ENCODE assay signal across 9 mouse cellular contexts in genomic region chr17:35047688-35048087, GRCm38 (mm10). TPM values are rescaled to one million over a fixed set of nuclear protein-coding genes. Genes with fewer than 3 reads are reported as not detected.
DNase-seq lines count a peak whose midpoint lies in the region; ATAC-seq lines count a peak whose summit lies in the region.
"Had no signal": no experiment of that assay in that cellular context is flagged by ENCODE, and none has a peak within 500 bp of the region (broad histone marks: within the 10 kb centered on the region; RNA-seq: fewer than 3 reads in every experiment).

No protein-coding gene starts in this region.

- H3K9ac ChIP-seq in heart, embryonic 14.5 days (ENCODE audit: low read length), result peak overlapping the region; percentile 44

- H3K27me3 ChIP-seq in heart, embryonic 14.5 days (ENCODE audit: control insufficient read depth, insufficient read depth, low read length), result no peaks in the 10 kb centered on the region

- no peaks in the 10 kb centered on the region for H3K9me3 ChIP-seq in heart, embryonic 14.5 days (ENCODE audit: control insufficient read depth, low read length)

- intact Hi-C loops in heart, postnatal 10 days (cut with DNase I), result no loop called here

- DNase-seq in heart, postnatal 10 days, result no peak
- peak; percentile 82 for DNase-seq in kidney, adult 11 months
- DNase-seq in lung, postnatal 25 days (ENCODE audit: low spot score), result peak; percentile 55
- DNase-seq in layer of hippocampus, adult 11-12 months (ENCODE audit: low spot score), result no peak
- DNase-seq in thymus, postnatal 10 days (ENCODE audit: low spot score in 2 of 2), result no peak
- no peak for DNase-seq in testis, postnatal 10 days (ENCODE audit: low spot score)

- H3K36me3 ChIP-seq in heart, embryonic 14.5 days (ENCODE audit: control insufficient read depth, insufficient read depth, low read length), result peaks cover 6% of the 10 kb centered on the region

- peak overlapping the region; percentile 75 for H3K4me2 ChIP-seq in heart, embryonic 14.5 days (ENCODE audit: low read length)

- WGBS in heart, embryonic 14.5 days, result 44% methylated on average over 1 of the region's 1 CpGs

- H3K27ac ChIP-seq in heart, embryonic 14.5 days (replicated peaks in 1 of 2; ENCODE audit: control insufficient read depth in 1 of 2, insufficient read depth in 1 of 2, low read depth in 2 of 2, low read length in 2 of 2), result peak overlapping the region; percentile 87 to 99
- H3K27ac ChIP-seq in brown adipose tissue, adult 24 weeks (replicated peaks; ENCODE audit: low read depth, low read length), result peak overlapping the region; percentile 86

- no peak for ATAC-seq in heart, embryonic 14.5 days (ENCODE audit: insufficient number of reproducible peaks, insufficient read depth, low FRiP score, low read depth)

- H3K4me1 ChIP-seq in heart, embryonic 14.5 days (ENCODE audit: control insufficient read depth in 2 of 2, insufficient read depth in 2 of 2, low read length in 2 of 2), result peaks cover 31 to 58% of the 10 kb centered on the region in 2 experiments
- H3K4me1 ChIP-seq in brown adipose tissue, adult 24 weeks (ENCODE audit: control insufficient read depth, insufficient read depth, insufficient read length, low read length), result peaks cover 12% of the 10 kb centered on the region; the same call in 1 of the 2 replicates

- H3K4me3 ChIP-seq in heart, embryonic 14.5 days (ENCODE audit: control insufficient read depth in 1 of 2, insufficient read depth in 1 of 2, low read depth in 1 of 2, low read length in 2 of 2), result no peak overlapping the region
- peak overlapping the region; percentile 9 for H3K4me3 ChIP-seq in brown adipose tissue, adult 24 weeks (ENCODE audit: insufficient read depth, low read depth, low read length)

RNA-seq across cellular contexts. Expression of gene Msh5, which starts 1.1 kb away (rescaled TPM):
- polyA plus RNA-seq in heart, embryonic 14.5 days (2014; fragmentation: Nextera tagmentation; extraction: Ambion mirVana), result 2.6 and 3.5 TPM in 2 replicates
- 1 to 10 TPM; 2.0 TPM for total RNA-seq in heart, postnatal 10 days (2021)
- not detected in 2 replicates for polyA plus RNA-seq in brown adipose tissue, adult 24 weeks (2012; ENCODE audit: insufficient read depth, insufficient read length, missing spikeins)

RNA-seq across cellular contexts. Expression of gene Clic1, which starts 2.1 kb away (rescaled TPM):
- 108 TPM in 2 replicates for polyA plus RNA-seq in heart, embryonic 14.5 days (2014; fragmentation: Nextera tagmentation; extraction: Ambion mirVana)
- 100 to 1,000 TPM; 115 to 118 TPM for total RNA-seq in heart, postnatal 10 days (2021)
- 13.6 and 16.8 TPM in 2 replicates for polyA plus RNA-seq in brown adipose tissue, adult 24 weeks (2012; ENCODE audit: insufficient read depth, insufficient read length, missing spikeins)

RNA-seq across cellular contexts. Expression of gene Ddah2, which starts 11.1 kb away (rescaled TPM):
- 186 and 222 TPM in 2 replicates for polyA plus RNA-seq in heart, embryonic 14.5 days (2014; fragmentation: Nextera tagmentation; extraction: Ambion mirVana)
- total RNA-seq in heart, postnatal 10 days (2021), result 10 to 100 TPM; 84.5 to 86.1 TPM
- 9.4 and 11.6 TPM in 2 replicates for polyA plus RNA-seq in brown adipose tissue, adult 24 weeks (2012; ENCODE audit: insufficient read depth, insufficient read length, missing spikeins)

RNA-seq across cellular contexts. Expression of gene Ly6g6c, which starts 17.5 kb away (rescaled TPM):
- not detected in 2 replicates for polyA plus RNA-seq in heart, embryonic 14.5 days (2014; fragmentation: Nextera tagmentation; extraction: Ambion mirVana)
- total RNA-seq in heart, postnatal 10 days (2021), result not detected
- not detected in 2 replicates for polyA plus RNA-seq in brown adipose tissue, adult 24 weeks (2012; ENCODE audit: insufficient read depth, insufficient read length, missing spikeins)
- total RNA-seq: gastrocnemius, adult 18-20 months had no signal

RNA-seq across cellular contexts. Expression of gene Mpig6b, which starts 18.3 kb away (rescaled TPM):
- 0.54 and 0.73 TPM in 2 replicates for polyA plus RNA-seq in heart, embryonic 14.5 days (2014; fragmentation: Nextera tagmentation; extraction: Ambion mirVana)
- total RNA-seq in heart, postnatal 10 days (2021), result under 1 TPM; 0.55 to 0.77 TPM
- polyA plus RNA-seq in brown adipose tissue, adult 24 weeks (2012; ENCODE audit: insufficient read depth, insufficient read length, missing spikeins), result not detected in 2 replicates
- total RNA-seq: gastrocnemius, adult 18-20 months had no signal

Comparison
In these comparisons a context has a peak if more than half of its experiments do, and no peak if none do; other contexts are left out.
1. DNase-seq: peak in kidney, adult 11 months (single experiment) and lung, postnatal 25 days (single experiment); none in heart, postnatal 10 days (0 of 2), layer of hippocampus, adult 11-12 months (single experiment), thymus, postnatal 10 days (0 of 2) and testis, postnatal 10 days (single experiment).
2. RNA of gene Ddah2, which starts 11.1 kb away (polyA plus RNA-seq): 186 to 222 TPM in heart, embryonic 14.5 days; 9.4 to 11.6 TPM in brown adipose tissue, adult 24 weeks; every median in the first group is over 10 times any median in the second.